Comparison of ENCODE assay signal across 8 mouse cellular contexts in genomic region chr9:72533089-72533415, GRCm38 (mm10). TPM values are rescaled to one million over a fixed set of nuclear protein-coding genes. Genes with fewer than 3 reads are reported as not detected.
A peak's percentile ranks its signal among the peaks of the same experiment; 100 is the strongest.
DNase-seq lines count a peak whose midpoint lies in the region; ATAC-seq and TF ChIP-seq lines count a peak whose summit lies in the region.

No protein-coding gene starts in this region.

- H3K36me3 ChIP-seq in heart, embryonic 14.5 days (ENCODE audit: control insufficient read depth, insufficient read depth, low read length): no peaks in the 10 kb centered on the region
- H3K36me3 ChIP-seq in ES-E14 (ENCODE audit: control insufficient read depth, insufficient read depth, low read length, poor library complexity, severe bottlenecking): no peaks in the 10 kb centered on the region

- no peaks in the 10 kb centered on the region for H3K9me3 ChIP-seq in heart, embryonic 14.5 days (ENCODE audit: control insufficient read depth, low read length)
- H3K9me3 ChIP-seq in ES-E14 (ENCODE audit: control insufficient read depth, insufficient read depth, low read depth, low read length): no peaks in the 10 kb centered on the region

- peak overlapping the region; percentile 97 to 99 for H3K4me3 ChIP-seq in heart, embryonic 14.5 days (ENCODE audit: control insufficient read depth in 1 of 2, insufficient read depth in 1 of 2, low read depth in 1 of 2, low read length in 2 of 2)
- H3K4me3 ChIP-seq in ES-E14 (ENCODE audit: insufficient read depth in 1 of 2, low read depth in 1 of 2, low read length in 2 of 2, poor library complexity in 1 of 2, severe bottlenecking in 1 of 2): peak overlapping the region; percentile 91 to 97

- H3K27ac ChIP-seq in heart, embryonic 14.5 days (replicated peaks in 1 of 2; ENCODE audit: control insufficient read depth in 1 of 2, insufficient read depth in 1 of 2, low read depth in 2 of 2, low read length in 2 of 2): peak overlapping the region; percentile 88 to 100
- 0 out of 2 replicates have a peak overlapping the region, but pooled peaks have one; percentile 99 for H3K27ac ChIP-seq in ES-E14 (ENCODE audit: insufficient read depth, low read depth, low read length, poor library complexity, severe bottlenecking)

- 0% methylated on average over 2 of the region's 2 CpGs for WGBS in heart, embryonic 14.5 days

- peak; percentile 10; the same call in 1 of the 2 replicates for ATAC-seq in heart, embryonic 14.5 days (ENCODE audit: insufficient number of reproducible peaks, insufficient read depth, low FRiP score, low read depth)
- peak; percentile 3 for ATAC-seq in granulocyte monocyte progenitor cell, adult 5-6 weeks (replicated peaks; ENCODE audit: poor library complexity, severe bottlenecking)
- 0 out of 2 replicates have a peak, but pooled peaks have one; percentile 3 for ATAC-seq in megakaryocyte progenitor cell, adult 5-6 weeks (replicated peaks; ENCODE audit: poor library complexity)

- no peak for DNase-seq in heart, adult 9 months (ENCODE audit: low spot score in 2 of 2)
- no peak for DNase-seq in ES-E14 (ENCODE audit: low read depth, low spot score)
- no peak for DNase-seq in ovary, postnatal 14 days (ENCODE audit: low spot score)
- no peak for DNase-seq in left cerebral cortex, adult 11 months (ENCODE audit: low spot score)
- DNase-seq in Muller cell, postnatal 12 days (ENCODE audit: inconsistent ontology term): no peak

- no peaks in the 10 kb centered on the region for H3K27me3 ChIP-seq in heart, embryonic 14.5 days (ENCODE audit: control insufficient read depth, insufficient read depth, low read length)

- in situ Hi-C loops in ES-E14 (cut with MboI; ENCODE audit: low sequenced_read_pairs in 2 of 2, unreplicated experiment in 2 of 2): no loop called here

- peak overlapping the region; percentile 99 for H3K9ac ChIP-seq in heart, embryonic 14.5 days (ENCODE audit: low read length)
- H3K9ac ChIP-seq in ES-E14 (ENCODE audit: insufficient read depth, low read depth, low read length, poor library complexity, severe bottlenecking): peak overlapping the region; percentile 100

- peaks cover 6 to 19% of the 10 kb centered on the region in 2 experiments; a peak in 3 of 4 replicates for H3K4me1 ChIP-seq in heart, embryonic 14.5 days (ENCODE audit: control insufficient read depth in 2 of 2, insufficient read depth in 2 of 2, low read length in 2 of 2)
- peaks cover 4 to 10% of the 10 kb centered on the region in 2 experiments; a peak in 3 of 4 replicates for H3K4me1 ChIP-seq in ES-E14 (ENCODE audit: control insufficient read depth in 2 of 2, insufficient read depth in 2 of 2, low read length in 2 of 2, poor library complexity in 1 of 2)

- H3K4me2 ChIP-seq in heart, embryonic 14.5 days (ENCODE audit: low read length): peak overlapping the region; percentile 80

TF ChIP-seq in ES-E14, 5 proteins besides CTCF, POLR2A, EP300 and RAD21:
- no peak for TF ChIP-seq MAFK (IDR thresholded peaks at IDR 0.05; ENCODE audit: insufficient read depth, low read depth, low read length)
- TF ChIP-seq CHD2 (IDR thresholded peaks at IDR 0.05; ENCODE audit: low read depth, low read length): no peak
- no peak for TF ChIP-seq HCFC1 (IDR thresholded peaks at IDR 0.05; ENCODE audit: borderline replicate concordance, insufficient read depth, low read length)
- TF ChIP-seq ZNF384 (IDR thresholded peaks at IDR 0.05; ENCODE audit: low read depth, low read length): no peak
- TF ChIP-seq ZC3H11A (IDR thresholded peaks at IDR 0.05; ENCODE audit: borderline replicate concordance, low read depth, low read length): no peak

RNA-seq across cellular contexts. Expression of gene Rfx7, which starts 1.0 kb away (rescaled TPM):
- polyA plus RNA-seq in heart, embryonic 14.5 days (2014; fragmentation: Nextera tagmentation; extraction: Ambion mirVana): 10.7 TPM in 2 replicates
- 19.9 and 23.8 TPM in 2 replicates for total RNA-seq in ES-E14 (2012; rRNA removed)
- 73.0 and 82.4 TPM in 2 replicates for total RNA-seq in granulocyte monocyte progenitor cell, adult 5-6 weeks (2014; fragmentation: Nextera tagmentation)
- 20.4 and 28.6 TPM in 2 replicates for total RNA-seq in granulocyte monocyte progenitor cell, adult 5-6 weeks (2017)
- total RNA-seq in megakaryocyte progenitor cell, adult 5-6 weeks (2015): 93.5 and 101 TPM in 2 replicates
- total RNA-seq in megakaryocyte progenitor cell, adult 5-6 weeks (2017): 21.9 and 23.9 TPM in 2 replicates

RNA-seq across cellular contexts. Expression of gene Tex9, which starts 41.0 kb away (rescaled TPM):
- polyA plus RNA-seq in heart, embryonic 14.5 days (2014; fragmentation: Nextera tagmentation; extraction: Ambion mirVana): 15.3 and 22.8 TPM in 2 replicates
- 24.9 and 41.5 TPM in 2 replicates for total RNA-seq in ES-E14 (2012; rRNA removed)
- 14.3 and 18.2 TPM in 2 replicates for total RNA-seq in granulocyte monocyte progenitor cell, adult 5-6 weeks (2014; fragmentation: Nextera tagmentation)
- total RNA-seq in granulocyte monocyte progenitor cell, adult 5-6 weeks (2017): 25.5 and 25.7 TPM in 2 replicates
- 8.8 and 17.7 TPM in 2 replicates for total RNA-seq in megakaryocyte progenitor cell, adult 5-6 weeks (2015)
- 23.1 and 38.9 TPM in 2 replicates for total RNA-seq in megakaryocyte progenitor cell, adult 5-6 weeks (2017)
